Mouse (Mus musculus): ENCODE measurements at regions not wholly inside any gene's neighbourhood (a gene's known extent, or its start where the extent isn't known, plus 50 kb on each side); places are given as distances from the start of the nearest gene placed in this dataset.

GRCm38 (mm10) chr6:135527879-135528278 is 165.5 kb downstream of the Emp1 start:
- H3K4me3 ChIP-seq (replicated peaks; ENCODE audit: control insufficient read depth, low read depth, low read length): no peak overlapping the region
- no peak for TF ChIP-seq CTCF (IDR thresholded peaks at IDR 0.05; ENCODE audit: control insufficient read depth, insufficient read depth, low read length)
- no peak for TF ChIP-seq POLR2A (IDR thresholded peaks at IDR 0.05; ENCODE audit: borderline replicate concordance, control insufficient read depth, low read depth, low read length)
- H3K4me1 ChIP-seq (ENCODE audit: control insufficient read depth, insufficient read depth, low read length): no peaks in the 10 kb centered on the region
- WGBS: 84% methylated on average over 4 of the region's 4 CpGs
- H3K27ac ChIP-seq (ENCODE audit: control insufficient read depth, insufficient read depth, low read depth, low read length, poor library complexity): no peak overlapping the region

GRCm38 (mm10) chr6:135539791-135540646 is 177.7 kb downstream of the Emp1 start:
- TF ChIP-seq CTCF (IDR thresholded peaks at IDR 0.05; ENCODE audit: control insufficient read depth, insufficient read depth, low read length) (no peak), POLR2A (IDR thresholded peaks at IDR 0.05; ENCODE audit: borderline replicate concordance, control insufficient read depth, low read depth, low read length) (no peak)
- no peak overlapping the region for H3K27ac ChIP-seq (ENCODE audit: control insufficient read depth, insufficient read depth, low read depth, low read length, poor library complexity)
- H3K4me1 ChIP-seq (ENCODE audit: control insufficient read depth, insufficient read depth, low read length): no peaks in the 10 kb centered on the region
- no peak overlapping the region for H3K4me3 ChIP-seq (replicated peaks; ENCODE audit: control insufficient read depth, low read depth, low read length)
- WGBS: 34% methylated on average over 9 of the region's 9 CpGs

GRCm38 (mm10) chr6:135541566-135541965 is 179.2 kb downstream of the Emp1 start:
- TF ChIP-seq CTCF (IDR thresholded peaks at IDR 0.05; ENCODE audit: control insufficient read depth, insufficient read depth, low read length) (no peak), POLR2A (IDR thresholded peaks at IDR 0.05; ENCODE audit: borderline replicate concordance, control insufficient read depth, low read depth, low read length) (no peak)
- Histone ChIP-seq H3K4me1 (ENCODE audit: control insufficient read depth, insufficient read depth, low read length) (no peaks in the 10 kb centered on the region), H3K4me3 (replicated peaks; ENCODE audit: control insufficient read depth, low read depth, low read length) (no peak overlapping the region), H3K27ac (ENCODE audit: control insufficient read depth, insufficient read depth, low read depth, low read length, poor library complexity) (no peak overlapping the region)
- WGBS: 86% methylated on average over 5 of the region's 5 CpGs

GRCm38 (mm10) chr6:135542356-135542755 is 180.0 kb downstream of the Emp1 start:
- TF ChIP-seq CTCF (IDR thresholded peaks at IDR 0.05; ENCODE audit: control insufficient read depth, insufficient read depth, low read length): no peak
- no peak for TF ChIP-seq POLR2A (IDR thresholded peaks at IDR 0.05; ENCODE audit: borderline replicate concordance, control insufficient read depth, low read depth, low read length)
- Histone ChIP-seq H3K4me3 (replicated peaks; ENCODE audit: control insufficient read depth, low read depth, low read length) (no peak overlapping the region), H3K27ac (ENCODE audit: control insufficient read depth, insufficient read depth, low read depth, low read length, poor library complexity) (no peak overlapping the region), H3K4me1 (ENCODE audit: control insufficient read depth, insufficient read depth, low read length) (no peaks in the 10 kb centered on the region)
- 68% methylated on average over 5 of the region's 5 CpGs for WGBS

GRCm38 (mm10) chr6:135543390-135543789 is 181.0 kb downstream of the Emp1 start:
- Histone ChIP-seq H3K27ac (ENCODE audit: control insufficient read depth, insufficient read depth, low read depth, low read length, poor library complexity) (no peak overlapping the region), H3K4me1 (ENCODE audit: control insufficient read depth, insufficient read depth, low read length) (no peaks in the 10 kb centered on the region), H3K4me3 (replicated peaks; ENCODE audit: control insufficient read depth, low read depth, low read length) (no peak overlapping the region)
- TF ChIP-seq CTCF (IDR thresholded peaks at IDR 0.05; ENCODE audit: control insufficient read depth, insufficient read depth, low read length) (no peak), POLR2A (IDR thresholded peaks at IDR 0.05; ENCODE audit: borderline replicate concordance, control insufficient read depth, low read depth, low read length) (no peak)
- WGBS: 56% methylated on average over 3 of the region's 3 CpGs

- H3K4me3 ChIP-seq (replicated peaks; ENCODE audit: control insufficient read depth, low read depth, low read length): no peak overlapping the region
- WGBS: 70% methylated on average over 3 of the region's 3 CpGs
- no peak for TF ChIP-seq POLR2A (IDR thresholded peaks at IDR 0.05; ENCODE audit: borderline replicate concordance, control insufficient read depth, low read depth, low read length)
- TF ChIP-seq CTCF (IDR thresholded peaks at IDR 0.05; ENCODE audit: control insufficient read depth, insufficient read depth, low read length): no peak
- no peak overlapping the region for H3K27ac ChIP-seq (ENCODE audit: control insufficient read depth, insufficient read depth, low read depth, low read length, poor library complexity)
- no peaks in the 10 kb centered on the region for H3K4me1 ChIP-seq (ENCODE audit: control insufficient read depth, insufficient read depth, low read length)
These were observed 181.5 kb downstream of the Emp1 start for GRCm38 (mm10) chr6:135543863-135544262.

- TF ChIP-seq CTCF (IDR thresholded peaks at IDR 0.05; ENCODE audit: control insufficient read depth, insufficient read depth, low read length) (no peak), POLR2A (IDR thresholded peaks at IDR 0.05; ENCODE audit: borderline replicate concordance, control insufficient read depth, low read depth, low read length) (no peak)
- H3K4me3 ChIP-seq (replicated peaks; ENCODE audit: control insufficient read depth, low read depth, low read length): no peak overlapping the region
- no peaks in the 10 kb centered on the region for H3K4me1 ChIP-seq (ENCODE audit: control insufficient read depth, insufficient read depth, low read length)
- WGBS: 60% methylated on average over 3 of the region's 3 CpGs
- H3K27ac ChIP-seq (ENCODE audit: control insufficient read depth, insufficient read depth, low read depth, low read length, poor library complexity): no peak overlapping the region
These were observed 188.1 kb downstream of the Emp1 start for GRCm38 (mm10) chr6:135550368-135550950.

GRCm38 (mm10) chr6:135552396-135552795 is 190.1 kb downstream of the Emp1 start:
- Histone ChIP-seq H3K4me1 (ENCODE audit: control insufficient read depth, insufficient read depth, low read length) (no peaks in the 10 kb centered on the region), H3K4me3 (replicated peaks; ENCODE audit: control insufficient read depth, low read depth, low read length) (no peak overlapping the region), H3K27ac (ENCODE audit: control insufficient read depth, insufficient read depth, low read depth, low read length, poor library complexity) (no peak overlapping the region)
- 66% methylated on average over 3 of the region's 3 CpGs for WGBS
- TF ChIP-seq CTCF (IDR thresholded peaks at IDR 0.05; ENCODE audit: control insufficient read depth, insufficient read depth, low read length): no peak
- no peak for TF ChIP-seq POLR2A (IDR thresholded peaks at IDR 0.05; ENCODE audit: borderline replicate concordance, control insufficient read depth, low read depth, low read length)
